Mouse (Mus musculus) CH12.LX (cell line): Measurements from ENCODE around the gene Numb. TPM values are rescaled to one million over a fixed set of nuclear protein-coding genes. Genes with fewer than 3 reads are reported as not detected.

Experiments used
- DNase-seq: peaks from one replicate; pipeline ENCODE4 v3.0.0-alpha.2; 2013; ENCODE audit errors: extremely low read depth
- H3K27ac ChIP-seq: 2 replicates; pipeline ENCODE4 v1.5.1; 2012; ENCODE audit warnings: low read depth, mild to moderate bottlenecking, control low read depth, moderate library complexity; ENCODE audit not compliant: insufficient read depth
- H3K27me3 ChIP-seq: replicated peaks from 2 replicates; pipeline ENCODE3; 2012; ENCODE audit warnings: inconsistent platforms
- H3K36me3 ChIP-seq, 2 experiments: replicated peaks in 1 of 2; 2 replicates each; pipeline versions ENCODE3 to v1.6.1; 2012; ENCODE audit warnings: inconsistent platforms in 1 of 2, low read length in 1 of 2, mild to moderate bottlenecking in 1 of 2, mixed read lengths in 1 of 2, moderate library complexity in 1 of 2; ENCODE audit not compliant: control insufficient read depth in 1 of 2, insufficient read depth in 1 of 2
- H3K4me1 ChIP-seq, 2 experiments: 2 replicates each; pipeline ENCODE4 v1.6.1; 2012; ENCODE audit warnings: inconsistent platforms in 1 of 2, moderate library complexity in 1 of 2; ENCODE audit not compliant: insufficient read depth in 2 of 2, control insufficient read depth in 1 of 2
- H3K4me2 ChIP-seq: 2 replicates; pipeline ENCODE4 v1.6.1; 2012; ENCODE audit warnings: low read depth, mild to moderate bottlenecking, control low read depth; ENCODE audit not compliant: poor library complexity, insufficient read depth, severe bottlenecking
- H3K4me3 ChIP-seq, 3 experiments: fragments of 150-350 bp in 1 of 3; sonication (generic) in 1 of 3; replicated peaks in 1 of 3; 2 replicates each; pipeline versions ENCODE3 to v1.5.1; 2011 to 2012; ENCODE audit warnings: low read depth in 2 of 3, low read length in 2 of 3, mild to moderate bottlenecking in 2 of 3, moderate library complexity in 2 of 3, control low read depth in 1 of 3, improper control_type of control experiment in 1 of 3, inconsistent platforms in 1 of 3, mixed read lengths in 1 of 3; ENCODE audit not compliant: poor library complexity in 1 of 3
- H3K79me2 ChIP-seq: replicated peaks from 2 replicates; pipeline ENCODE4 v1.6.1; 2012; ENCODE audit warnings: mild to moderate bottlenecking, moderate library complexity; ENCODE audit not compliant: control insufficient read depth, poor library complexity, insufficient read depth, severe bottlenecking; ENCODE audit errors: extremely low read depth
- H3K9ac ChIP-seq: 2 replicates; pipeline ENCODE4 v1.6.1; 2012; ENCODE audit warnings: low read depth, mild to moderate bottlenecking, control low read depth, moderate library complexity; ENCODE audit not compliant: insufficient read depth
- H3K9me3 ChIP-seq: replicated peaks from 2 replicates; pipeline ENCODE3; 2012; ENCODE audit warnings: low read length, inconsistent platforms, mixed read lengths
- BHLHE40 ChIP-seq: IDR thresholded peaks from 2 replicates; pipeline ENCODE4 v1.6.1; 2011; ENCODE audit warnings: mild to moderate bottlenecking, low read depth, low read length, improper control_type of control experiment
- CHD1 ChIP-seq: IDR thresholded peaks from 2 replicates; pipeline ENCODE4 v1.6.1; 2012; ENCODE audit warnings: low read depth, low read length, improper control_type of control experiment, inconsistent platforms
- ELF1 ChIP-seq: IDR thresholded peaks from 2 replicates; pipeline ENCODE4 v1.6.1; 2014; ENCODE audit warnings: low read depth, mild to moderate bottlenecking, inconsistent platforms, low read length, improper control_type of control experiment
- EP300 ChIP-seq: IDR thresholded peaks from 2 replicates; pipeline ENCODE4 v1.6.1; 2011; ENCODE audit warnings: low read length, improper control_type of control experiment
- ETS1 ChIP-seq: conservative IDR thresholded peaks from 2 replicates; pipeline ENCODE4 v1.6.1; 2012; ENCODE audit warnings: low read depth, mild to moderate bottlenecking, inconsistent platforms, low read length, improper control_type of control experiment, moderate library complexity
- HCFC1 ChIP-seq: IDR thresholded peaks from 2 replicates; pipeline ENCODE4 v1.6.1; 2012; ENCODE audit warnings: low read depth, mild to moderate bottlenecking, inconsistent platforms, low read length, improper control_type of control experiment
- IRF4 ChIP-seq: IDR thresholded peaks from 2 replicates; pipeline ENCODE4 v1.6.1; 2014; ENCODE audit warnings: low read depth, mild to moderate bottlenecking, inconsistent platforms, low read length, improper control_type of control experiment
- JUN ChIP-seq: IDR thresholded peaks from 2 replicates; pipeline ENCODE4 v1.6.1; 2011; ENCODE audit warnings: low read depth, mild to moderate bottlenecking, low read length, improper control_type of control experiment, moderate library complexity; ENCODE audit not compliant: insufficient read depth
- KAT2A ChIP-seq: IDR thresholded peaks from 2 replicates; pipeline ENCODE4 v1.6.1; 2012; ENCODE audit warnings: low read length, improper control_type of control experiment, inconsistent platforms; ENCODE audit not compliant: insufficient replicate concordance
- MAX ChIP-seq: IDR thresholded peaks from 2 replicates; pipeline ENCODE4 v1.6.1; 2011; ENCODE audit warnings: low read length, improper control_type of control experiment
- MAZ ChIP-seq: IDR thresholded peaks from 2 replicates; pipeline ENCODE4 v1.6.1; 2012; ENCODE audit warnings: low read depth, mild to moderate bottlenecking, inconsistent platforms, low read length, improper control_type of control experiment, moderate library complexity
- MEF2A ChIP-seq: IDR thresholded peaks from 2 replicates; pipeline ENCODE4 v1.6.1; 2014; ENCODE audit warnings: low read depth, mild to moderate bottlenecking, inconsistent platforms, low read length, improper control_type of control experiment, borderline replicate concordance
- MXI1 ChIP-seq: IDR thresholded peaks from 2 replicates; pipeline ENCODE4 v1.6.1; 2011; ENCODE audit warnings: mild to moderate bottlenecking, low read depth, low read length, improper control_type of control experiment
- NELFE ChIP-seq: IDR thresholded peaks from 2 replicates; pipeline ENCODE4 v1.6.1; 2011; ENCODE audit warnings: low read depth, low read length, improper control_type of control experiment
- NRF1 ChIP-seq: IDR thresholded peaks from 2 replicates; pipeline ENCODE4 v1.6.1; 2014; ENCODE audit warnings: low read depth, mild to moderate bottlenecking, inconsistent platforms, low read length, improper control_type of control experiment, moderate library complexity
- PAX5 ChIP-seq: IDR thresholded peaks from 2 replicates; pipeline ENCODE4 v1.6.1; 2012; ENCODE audit warnings: low read length, inconsistent platforms, mixed read lengths
- POLR2A ChIP-seq: IDR thresholded peaks from 2 replicates; pipeline ENCODE4 v1.6.1; 2011; ENCODE audit warnings: low read depth, mild to moderate bottlenecking, improper control_type of control experiment, low read length
- RAD21 ChIP-seq: IDR thresholded peaks from 2 replicates; pipeline ENCODE4 v1.6.1; 2011; ENCODE audit warnings: low read depth, mild to moderate bottlenecking, low read length, improper control_type of control experiment, moderate library complexity
- SMC3 ChIP-seq: IDR thresholded peaks from 2 replicates; pipeline ENCODE4 v1.6.1; 2011; ENCODE audit warnings: low read depth, low read length, improper control_type of control experiment
- TBP ChIP-seq: conservative IDR thresholded peaks from 2 replicates; pipeline ENCODE4 v1.6.1; 2011; ENCODE audit warnings: low read depth, low read length, improper control_type of control experiment
- TCF12 ChIP-seq: IDR thresholded peaks from 2 replicates; pipeline ENCODE4 v1.6.1; 2014; ENCODE audit warnings: low read depth, mild to moderate bottlenecking, inconsistent platforms, low read length, improper control_type of control experiment
- USF1 ChIP-seq: IDR thresholded peaks from 2 replicates; pipeline ENCODE4 v1.6.1; 2014; ENCODE audit warnings: low read depth, mild to moderate bottlenecking, inconsistent platforms, low read length, improper control_type of control experiment
- USF2 ChIP-seq: conservative IDR thresholded peaks from 2 replicates; pipeline ENCODE4 v1.6.1; 2011; ENCODE audit warnings: low read depth, low read length, improper control_type of control experiment
- ZMIZ1 ChIP-seq: IDR thresholded peaks from 2 replicates; pipeline ENCODE4 v1.6.1; 2012; ENCODE audit warnings: low read depth, mild to moderate bottlenecking, inconsistent platforms, low read length, improper control_type of control experiment
- ZNF384 ChIP-seq: IDR thresholded peaks from 2 replicates; pipeline ENCODE4 v1.6.1; 2012; ENCODE audit warnings: low read depth, low read length, improper control_type of control experiment, inconsistent platforms
- dilution Hi-C: fragments of 300-500 bp; cut with MboI; formaldehyde crosslinking; loops from 2 replicates; pipeline ENCODE4 v1.14.3; 2020; ENCODE audit warnings: low sequenced_read_pairs; ENCODE audit not compliant: extremely low pct_unique_long_range_greater_than_20kb, extremely low pct_ligation_motif_present
- in situ Hi-C: fragments of 300-500 bp; cut with MboI; formaldehyde crosslinking; loops from 3 replicates; pipeline ENCODE4 v1.14.3; 2019; ENCODE audit warnings: low sequenced_read_pairs, low pct_ligation_motif_present, low pct_unique_long_range_greater_than_20kb, mixed read lengths
- polyA plus RNA-seq: library from polyadenylated mRNA; unstranded; fragments of >175 nt; gene quantifications from 2 replicates; pipeline ENCODE4 v1.2.1, GENCODE M21; 2012; ENCODE audit warnings: low read depth; ENCODE audit not compliant: insufficient read length
- total RNA-seq, 2 experiments: library from RNA; depleted of rRNA; stranded (reverse); fragments of 300-350 nt in 1 of 2; fragments of >200 nt in 1 of 2; gene quantifications; 2 replicates each; pipeline ENCODE4 v1.2.3; 2012 to 2014

Gene Numb
- total and polyA plus RNA-seq, 3 experiments = 5.3 to 6.9 (median 5.7) TPM

- Histone ChIP-seq H3K27ac (no peak overlapping the region), H3K4me1 (peaks cover 0 to 12% of the 10 kb centered on the region in 2 experiments; a peak in 3 of 4 replicates), H3K9ac (no peak overlapping the region), H3K79me2 (no peaks in the 10 kb centered on the region), H3K4me2 (no peak overlapping the region), H3K36me3 (no peaks in the 10 kb centered on the region), H3K4me3 (no peak overlapping the region), H3K9me3 (no peaks in the 10 kb centered on the region), H3K27me3 (no peaks in the 10 kb centered on the region)
- dilution Hi-C loops (no loop called here), in situ Hi-C loops (loop anchor here (25.0 kb wide), 1 partner anchor 650 kb away; no protein-coding TSS in a partner anchor)
- no peak for TF ChIP-seq ELF1
- no peak for TF ChIP-seq IRF4
- no peak for TF ChIP-seq ZMIZ1
- no peak for TF ChIP-seq MXI1
- no peak for TF ChIP-seq MAX
- no peak for TF ChIP-seq ZNF384
- TF ChIP-seq EP300 = no peak
- TF ChIP-seq PAX5 = no peak
- TF ChIP-seq MAZ = no peak
- TF ChIP-seq MEF2A = no peak
- TF ChIP-seq RAD21 = no peak
- no peak for TF ChIP-seq NRF1
- no peak for TF ChIP-seq BHLHE40
- no peak for TF ChIP-seq ETS1
- no peak for TF ChIP-seq KAT2A
- no peak for TF ChIP-seq TBP
- no peak for DNase-seq
Measured at GRCm38 (mm10) chr12:83762706-83763105, 159.0 kb downstream of the Numb start.

DNA sequence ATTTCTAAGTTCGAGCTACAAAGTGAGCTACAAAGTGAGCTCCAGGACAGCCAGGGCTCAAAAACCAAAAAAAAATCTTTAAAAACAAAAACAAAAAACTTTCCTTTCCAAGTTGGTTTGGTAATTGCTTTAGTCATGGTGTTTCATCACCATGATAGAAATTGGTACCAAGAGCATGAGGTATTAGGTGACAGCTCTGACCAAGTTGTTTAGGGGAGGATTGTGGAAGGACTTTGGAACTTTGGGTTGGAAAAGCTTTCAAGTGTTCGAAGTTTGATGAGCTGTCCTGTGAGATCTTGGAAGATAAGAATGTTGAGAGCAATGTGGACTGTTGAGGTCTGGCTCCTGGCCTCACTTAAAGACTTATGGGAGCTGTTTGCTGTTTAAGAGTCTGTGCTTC lies 161.5 kb downstream of the Numb start:
- no peaks in the 10 kb centered on the region for H3K9me3 ChIP-seq
- no peak overlapping the region for H3K27ac ChIP-seq
- no peaks in the 10 kb centered on the region for H3K79me2 ChIP-seq
- in situ Hi-C loops = loop anchor here (25.0 kb wide), 1 partner anchor 648 kb away; no protein-coding TSS in a partner anchor
- no peaks in the 10 kb centered on the region for H3K27me3 ChIP-seq
- H3K4me3 ChIP-seq = no peak overlapping the region
- H3K9ac ChIP-seq = no peak overlapping the region
- no peaks in the 10 kb centered on the region for H3K36me3 ChIP-seq
- no peak overlapping the region for H3K4me2 ChIP-seq
- no peak for DNase-seq
- dilution Hi-C loops = no loop called here
- no peak for TF ChIP-seq IRF4
- no peak for TF ChIP-seq NELFE
- no peak for TF ChIP-seq SMC3
- TF ChIP-seq USF2 = no peak
- no peak for TF ChIP-seq JUN
- no peak for TF ChIP-seq MXI1
- no peak for TF ChIP-seq HCFC1
- no peak for TF ChIP-seq USF1
- TF ChIP-seq CHD1 = no peak
- TF ChIP-seq MAX = no peak
- no peak for TF ChIP-seq POLR2A
- no peak for TF ChIP-seq NRF1
- TF ChIP-seq TCF12 = no peak
- H3K4me1 ChIP-seq = peaks cover 0 to 12% of the 10 kb centered on the region in 2 experiments; a peak in 3 of 4 replicates
